Mouse (Mus musculus): Measurements from ENCODE around the gene Map2. TPM values are rescaled to one million over a fixed set of nuclear protein-coding genes. Genes with fewer than 3 reads are reported as not detected.

Map2 gene
- 2.6 and 3.1 TPM in 2 replicates for polyA plus RNA-seq (2012; rRNA removed)

DNA sequence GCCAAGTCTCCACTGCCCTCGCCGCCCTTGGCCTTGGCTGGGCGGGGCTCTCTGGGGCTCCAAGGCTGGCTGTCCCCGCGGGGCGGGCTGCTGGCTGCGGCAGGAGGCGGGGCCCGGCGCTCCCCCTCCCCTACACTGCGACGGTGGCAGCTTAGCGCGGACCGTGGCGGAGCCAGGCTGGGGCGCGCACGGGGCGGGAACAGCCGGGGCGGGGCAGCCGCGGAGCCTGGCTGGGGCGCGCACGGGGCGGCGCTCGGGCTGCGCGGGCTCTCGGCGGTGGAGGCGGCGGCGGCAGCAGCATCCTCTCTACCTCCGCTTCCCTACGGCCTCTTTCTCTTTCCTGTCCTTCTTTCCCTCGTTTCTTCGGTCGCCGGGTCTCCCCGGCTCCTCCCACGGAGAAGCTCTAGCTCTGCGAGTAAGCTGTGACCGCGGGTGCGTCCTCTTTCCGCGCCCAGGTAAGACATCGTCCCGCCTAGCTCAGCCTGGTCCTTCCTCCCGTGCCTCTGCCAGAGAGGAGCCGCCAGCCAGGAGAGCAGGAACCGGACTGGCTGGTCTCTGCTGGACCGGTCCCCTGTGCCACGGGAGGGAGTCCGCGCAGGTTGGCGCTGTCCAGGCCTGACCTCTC is at the start of gene Map2:
Map2 (plus strand) TSS at position 233 of the 625 bp plus-strand sequence.
- DNase-seq (ENCODE audit: low spot score), result peak; percentile 59

DNA sequence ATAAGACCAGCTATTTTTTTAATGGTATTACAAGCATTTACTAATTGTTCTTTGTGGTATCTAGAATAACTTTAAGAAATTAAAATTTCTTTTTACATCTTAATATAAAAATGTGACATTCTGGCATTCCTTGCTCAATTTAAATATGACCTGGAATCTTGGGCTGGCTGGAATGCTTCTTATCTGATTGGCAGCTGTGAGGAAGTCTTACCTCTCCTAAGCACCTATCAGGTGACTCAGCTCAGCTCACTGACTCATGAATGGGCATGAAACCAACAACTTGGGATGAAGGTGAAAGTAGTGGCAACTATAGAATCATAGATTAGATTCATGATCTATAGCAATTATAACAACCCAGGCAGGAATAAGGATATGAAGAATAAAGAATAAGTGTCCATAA is 42.1 kb upstream of the Map2 start:
- DNase-seq (ENCODE audit: low spot score), result no peak

DNA sequence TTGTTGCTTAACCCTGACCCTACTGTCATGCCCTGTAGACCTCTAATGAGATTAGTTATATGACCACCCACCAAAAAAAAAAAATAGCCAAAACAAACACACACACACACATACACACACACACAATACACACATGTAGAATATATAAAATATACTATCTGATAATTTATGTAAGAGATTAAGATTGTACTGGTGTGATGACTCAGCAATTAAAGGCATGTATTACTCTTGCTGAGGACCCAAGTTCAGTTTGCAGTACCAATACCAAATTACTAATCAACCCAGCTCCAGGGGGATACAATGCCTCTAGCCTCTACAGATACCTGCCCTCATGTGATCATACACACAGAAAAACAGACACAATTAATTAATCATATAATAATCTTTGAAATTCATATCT is 39.7 kb upstream of the Map2 start:
- DNase-seq (ENCODE audit: low spot score), result no peak

DNA sequence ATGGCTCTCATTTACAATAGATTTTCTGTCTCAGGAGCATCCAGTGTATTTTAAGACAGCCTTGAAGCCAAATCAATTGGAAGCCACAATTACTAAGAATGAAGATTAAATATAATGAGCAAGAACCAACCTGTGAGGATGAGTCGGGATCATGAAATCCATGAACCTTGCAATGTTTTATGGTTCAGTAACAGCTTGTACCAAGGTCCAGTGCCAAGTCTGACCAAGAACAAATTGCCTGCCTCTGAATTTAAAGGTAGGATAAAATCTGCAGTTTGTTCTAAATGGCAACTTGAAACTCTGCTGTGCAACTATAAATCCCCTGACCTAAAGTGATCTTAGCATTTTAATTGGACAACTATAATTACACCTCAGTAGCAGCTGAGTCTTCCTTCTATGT is 34.4 kb upstream of the Map2 start:
- no peak for DNase-seq (ENCODE audit: low spot score)

DNA sequence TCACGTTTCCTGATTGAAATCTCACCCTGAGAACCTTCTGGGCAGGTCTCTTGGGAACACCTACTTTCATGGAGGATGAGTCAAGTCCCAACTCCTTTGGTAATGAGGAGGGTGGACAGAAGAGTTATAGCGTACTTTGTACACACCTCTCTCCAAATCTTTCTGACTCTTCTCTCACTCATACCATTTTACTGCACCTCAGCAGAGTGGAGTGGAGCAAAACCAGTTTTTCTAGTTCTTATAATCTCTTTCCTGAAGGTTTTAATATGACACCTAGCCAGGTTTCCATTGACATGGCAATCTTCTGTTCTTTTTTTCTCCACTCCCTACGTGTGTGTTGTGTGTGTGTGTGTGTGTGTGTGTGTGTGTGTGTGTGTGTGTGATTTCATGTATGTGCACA is 29.9 kb upstream of the Map2 start:
- DNase-seq (ENCODE audit: low spot score), result no peak

DNA sequence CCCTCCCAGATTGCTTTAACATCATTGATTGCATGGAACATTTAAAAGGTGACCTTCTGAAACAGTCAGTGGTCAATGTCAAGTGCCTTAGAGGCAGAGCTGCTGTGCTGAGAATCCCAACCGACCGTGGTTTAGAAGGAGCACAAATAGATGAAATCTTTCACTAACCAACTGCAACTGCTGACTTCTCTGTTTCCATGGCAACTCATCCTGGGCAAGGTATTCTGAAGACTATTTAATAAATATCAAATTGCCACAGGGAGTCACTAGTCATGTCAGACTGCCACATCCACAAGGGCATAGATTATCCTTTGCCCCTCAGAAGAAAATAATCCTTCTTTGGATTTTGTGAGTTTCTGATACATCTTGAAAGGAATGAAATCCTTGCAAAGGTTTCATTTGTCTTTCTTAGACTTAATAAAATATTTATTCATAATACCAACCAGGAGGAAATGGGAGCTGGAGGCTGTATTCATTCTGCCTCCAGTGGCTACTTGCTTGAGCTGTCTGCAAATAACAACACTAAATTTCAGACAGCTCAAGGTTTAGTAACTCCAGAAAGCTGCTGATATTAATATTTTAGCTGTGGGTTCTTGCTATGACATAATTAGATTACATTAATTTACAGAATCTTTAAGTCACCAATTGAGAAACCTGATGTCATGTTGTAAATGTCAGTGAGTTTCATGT is 26.1 kb upstream of the Map2 start:
- no peak for DNase-seq (ENCODE audit: low spot score)

DNA sequence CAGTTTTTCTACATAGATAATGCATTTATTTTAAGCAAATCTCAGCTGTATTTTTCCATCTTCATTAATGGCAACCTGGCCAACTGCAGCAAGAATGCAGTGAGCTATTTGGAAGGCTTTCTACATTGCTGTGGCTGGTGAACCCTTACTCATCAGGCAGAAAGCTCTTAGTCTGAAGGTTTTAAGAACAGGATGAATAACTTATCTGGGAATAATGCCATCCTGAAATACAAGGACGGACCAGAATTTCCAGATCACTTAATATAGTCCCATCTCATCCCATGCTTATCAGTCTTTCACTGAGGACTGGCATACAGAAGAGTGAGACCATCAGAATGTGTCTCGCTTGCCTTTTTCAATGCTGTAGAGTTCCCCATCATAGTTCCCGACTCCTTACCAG is 24.3 kb upstream of the Map2 start:
- no peak for DNase-seq (ENCODE audit: low spot score)

DNA sequence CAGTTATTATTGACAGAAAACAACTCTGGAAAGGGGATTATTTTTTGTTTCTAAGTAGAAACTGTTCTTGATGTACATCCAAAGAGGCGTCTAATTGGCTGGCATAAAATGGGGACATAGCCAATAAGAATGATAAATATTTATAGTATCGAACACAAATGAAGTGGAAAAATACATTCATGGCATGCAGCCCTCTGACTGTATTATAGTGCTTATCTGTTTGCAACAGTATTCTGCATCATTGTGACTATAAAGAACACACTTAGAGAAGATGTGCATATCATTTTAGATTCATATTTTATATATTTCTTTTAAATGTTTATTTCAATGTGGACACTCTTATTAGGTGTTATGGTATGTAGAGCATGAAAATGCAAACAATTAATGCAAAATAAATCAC is 17.9 kb upstream of the Map2 start:
- no peak for DNase-seq (ENCODE audit: low spot score)

DNA sequence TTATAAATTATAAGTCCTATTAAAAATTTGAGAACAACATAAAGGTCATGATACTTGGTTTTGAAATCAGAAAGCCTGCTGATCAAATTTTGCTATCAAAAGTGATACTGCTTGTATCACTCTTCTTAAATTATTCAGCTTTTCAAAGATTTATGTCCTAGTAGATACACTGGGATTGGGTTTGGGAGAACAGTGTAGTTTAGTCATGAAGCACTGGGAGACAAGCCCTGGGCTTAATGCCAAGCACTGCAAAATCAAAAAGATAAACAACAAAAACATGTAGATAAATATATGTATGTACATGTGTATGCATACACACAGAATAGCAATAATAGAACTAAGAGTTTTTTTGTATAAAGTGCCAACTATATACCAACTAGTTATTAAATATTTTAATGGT is 17.5 kb upstream of the Map2 start:
- no peak for DNase-seq (ENCODE audit: low spot score)

DNA sequence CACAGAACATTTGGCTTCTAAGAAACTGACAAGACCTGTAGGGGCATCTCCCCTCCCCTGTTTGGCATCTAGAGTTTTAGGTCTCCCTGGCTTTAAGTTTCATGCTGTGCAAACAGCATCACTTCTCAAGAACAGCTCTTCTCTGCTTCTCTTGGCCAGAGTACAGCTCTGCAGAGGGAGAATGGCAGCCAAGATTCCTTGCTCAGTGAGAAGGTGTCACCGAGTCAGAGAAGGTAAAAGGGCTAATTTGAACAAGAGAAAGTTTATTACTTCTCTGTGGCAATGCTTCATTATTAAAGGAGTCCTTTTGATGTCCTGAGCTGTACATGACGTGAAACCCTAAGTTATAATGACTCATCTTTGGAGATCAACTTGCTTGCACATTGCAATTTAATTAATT is 10.4 kb upstream of the Map2 start:
- DNase-seq (ENCODE audit: low spot score), result no peak

DNA sequence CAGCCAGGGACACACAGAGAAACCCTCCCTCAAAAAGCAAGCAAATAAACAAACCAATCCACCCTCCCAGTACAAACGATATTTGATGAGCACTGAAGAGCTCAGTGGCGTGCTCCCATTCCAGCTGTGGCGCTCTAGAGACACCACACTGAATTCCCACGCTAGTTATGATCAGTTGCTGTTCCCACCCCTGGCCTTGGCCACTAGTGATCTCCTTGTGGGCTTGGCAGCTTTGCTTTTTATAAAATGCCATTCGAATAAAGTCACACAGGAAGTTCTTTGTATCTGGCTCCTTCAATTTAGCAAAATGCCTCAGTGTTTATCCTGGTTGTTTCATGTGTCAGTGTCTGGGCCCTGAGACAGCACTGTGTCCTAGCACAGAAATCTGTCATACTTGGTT is 6.4 kb upstream of the Map2 start:
- no peak for DNase-seq (ENCODE audit: low spot score)

DNA sequence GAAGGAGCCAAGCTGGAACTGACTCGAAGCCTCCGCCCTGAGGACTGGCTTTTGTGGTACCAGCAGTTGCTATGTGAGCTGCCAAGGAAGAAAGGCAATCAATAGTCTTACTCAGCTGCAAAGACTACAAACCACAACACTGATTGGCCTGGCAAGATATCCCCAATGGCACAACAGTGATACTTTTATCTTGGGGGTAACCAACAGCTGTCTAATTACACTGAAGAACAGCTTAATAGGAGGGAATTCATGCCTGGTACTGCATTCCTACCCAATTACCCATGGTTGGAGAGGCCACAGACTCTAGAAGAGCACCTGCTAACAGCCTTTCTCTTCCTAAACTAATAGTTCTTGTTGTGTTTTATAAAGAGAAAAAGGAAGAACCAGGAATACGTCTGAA is 2.9 kb upstream of the Map2 start:
- no peak for DNase-seq (ENCODE audit: low spot score)

DNA sequence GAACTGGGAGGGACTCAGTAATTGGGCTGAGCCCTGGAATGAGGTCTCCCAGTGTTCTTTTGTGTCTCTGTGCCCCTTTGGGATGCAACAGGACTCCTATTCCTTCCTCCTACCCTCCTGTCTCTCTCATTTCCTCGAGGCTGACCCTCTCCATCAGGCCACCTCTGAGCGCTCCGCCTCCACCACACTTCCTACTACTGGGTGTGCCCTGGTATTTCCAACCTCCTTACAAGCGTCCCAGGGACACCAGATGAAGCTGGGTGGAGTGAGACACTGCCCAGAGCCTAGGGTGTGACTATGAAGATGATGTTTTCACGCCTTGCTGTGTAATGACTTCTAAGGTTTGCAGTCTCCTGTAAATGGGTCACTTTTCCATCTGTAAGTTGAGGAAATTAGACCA is 1.4 kb upstream of the Map2 start:
- no peak for DNase-seq (ENCODE audit: low spot score)

DNA sequence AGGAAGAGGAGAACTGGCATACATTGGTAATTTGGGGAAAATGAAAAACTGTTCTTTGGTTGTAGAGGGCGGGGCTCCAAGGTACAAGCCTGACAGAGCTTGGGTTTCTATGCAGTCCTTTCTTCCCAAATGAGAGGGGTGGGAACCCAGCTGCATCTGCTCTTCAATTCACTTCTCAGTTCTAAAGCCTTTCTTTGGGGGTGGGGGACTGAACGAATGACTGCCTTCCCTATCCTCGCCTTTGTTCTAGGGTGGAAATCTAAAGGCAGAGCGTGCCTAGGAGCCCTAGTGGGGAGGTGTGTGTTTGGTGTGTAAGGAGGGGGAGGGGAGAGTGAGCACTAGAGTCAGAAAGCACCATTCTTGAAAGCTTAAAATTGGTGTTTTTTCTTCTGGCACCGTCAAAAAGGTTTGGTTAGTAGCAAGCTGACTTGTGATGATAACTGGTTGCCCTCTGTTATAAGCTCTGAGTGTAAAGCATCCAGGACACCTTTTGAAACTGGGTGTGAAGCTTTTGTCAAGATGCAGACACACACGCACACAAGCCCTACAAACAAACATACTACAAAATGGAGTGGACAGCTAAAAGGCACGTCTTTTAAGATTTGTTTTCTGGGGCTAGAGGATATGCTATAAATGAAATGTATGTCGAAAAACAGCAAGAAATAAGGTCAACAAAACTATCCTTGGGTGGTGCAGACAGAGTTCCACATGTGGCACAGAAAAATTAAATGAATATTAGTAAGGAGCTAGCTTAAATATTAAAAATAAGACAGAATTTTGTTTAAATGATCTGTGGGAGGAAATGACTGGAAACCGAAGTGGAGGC is 1.2 kb downstream of the Map2 start:
- no peak for DNase-seq (ENCODE audit: low spot score)

DNA sequence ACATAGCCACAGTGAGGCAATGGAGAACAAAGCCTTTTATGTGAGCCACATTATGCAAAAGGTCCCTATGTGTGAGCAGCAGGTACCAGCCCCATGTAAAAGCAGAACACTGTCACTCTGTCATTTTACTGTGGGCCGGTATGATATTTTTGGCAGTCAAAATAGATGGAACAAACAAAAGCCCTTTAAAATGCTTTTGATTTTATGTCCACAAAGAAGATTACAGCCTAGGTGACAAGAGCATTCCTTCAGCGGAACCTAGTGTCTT is 1.7 kb downstream of the Map2 start:
- DNase-seq (ENCODE audit: low spot score), result no peak

DNA sequence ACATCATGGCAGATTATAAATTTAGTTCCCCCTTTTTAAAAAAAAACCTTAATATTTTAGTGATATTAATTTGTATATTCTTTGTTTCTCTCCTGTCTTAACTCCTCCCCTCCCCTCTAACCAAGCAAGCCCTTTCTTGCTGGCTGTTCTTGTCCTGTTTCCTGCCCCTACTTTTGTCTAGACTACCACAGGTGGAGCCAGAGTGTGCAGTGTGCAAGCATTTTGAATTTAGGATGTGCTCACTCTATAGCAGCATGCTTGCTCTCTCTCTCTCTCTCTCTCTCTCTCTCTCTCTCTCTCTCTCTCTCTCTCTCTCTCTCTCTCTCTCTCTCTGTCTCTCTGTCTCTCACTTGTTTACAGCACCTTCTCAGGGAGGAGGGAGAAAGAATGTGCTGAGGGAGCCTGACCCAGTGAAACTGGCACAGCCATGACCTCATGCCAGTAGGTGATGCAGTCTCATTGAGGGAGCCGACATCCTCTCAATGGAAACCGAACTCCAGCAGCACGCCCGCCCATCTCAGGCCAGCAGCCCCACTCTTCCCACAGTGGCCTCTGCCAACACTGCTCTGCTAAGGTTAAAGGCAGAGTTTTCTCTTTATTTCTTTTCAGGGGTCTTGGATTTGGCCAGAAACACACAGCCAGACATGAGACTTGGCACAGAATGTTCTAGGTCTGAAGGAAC is 2.6 kb downstream of the Map2 start:
- no peak for DNase-seq (ENCODE audit: low spot score)

DNA sequence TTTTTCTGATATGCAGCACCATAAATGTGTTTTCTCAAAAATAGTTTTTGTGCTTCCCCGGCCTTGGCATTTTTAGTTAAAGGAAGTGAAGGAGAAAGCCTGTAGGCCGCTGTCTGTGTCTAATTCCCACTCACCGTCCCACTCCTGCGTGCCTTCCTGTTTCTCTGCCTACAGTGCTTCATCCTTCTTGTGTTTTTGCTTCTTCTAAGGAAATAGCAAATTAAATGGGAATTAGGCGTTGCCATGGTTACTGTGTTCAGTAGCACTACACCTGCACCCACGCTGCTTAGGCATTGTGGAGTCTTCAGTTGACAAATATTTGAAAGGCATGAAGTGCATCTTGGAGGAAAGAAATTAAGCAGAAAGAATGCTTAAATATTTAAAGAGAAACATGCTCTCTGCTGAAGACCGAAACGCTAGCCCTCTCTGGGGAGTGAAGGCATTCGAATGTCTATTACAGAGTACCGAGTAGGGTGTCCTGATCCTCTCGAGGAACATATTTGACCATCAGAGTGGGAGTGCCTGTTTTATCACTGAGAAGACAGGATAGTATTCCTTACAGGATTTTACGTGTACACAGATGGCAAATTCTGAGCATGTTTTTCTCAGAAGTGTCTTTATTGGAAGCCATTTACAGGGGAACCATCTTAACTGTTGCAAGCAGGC is 12.1 kb downstream of the Map2 start:
- no peak for DNase-seq (ENCODE audit: low spot score)

DNA sequence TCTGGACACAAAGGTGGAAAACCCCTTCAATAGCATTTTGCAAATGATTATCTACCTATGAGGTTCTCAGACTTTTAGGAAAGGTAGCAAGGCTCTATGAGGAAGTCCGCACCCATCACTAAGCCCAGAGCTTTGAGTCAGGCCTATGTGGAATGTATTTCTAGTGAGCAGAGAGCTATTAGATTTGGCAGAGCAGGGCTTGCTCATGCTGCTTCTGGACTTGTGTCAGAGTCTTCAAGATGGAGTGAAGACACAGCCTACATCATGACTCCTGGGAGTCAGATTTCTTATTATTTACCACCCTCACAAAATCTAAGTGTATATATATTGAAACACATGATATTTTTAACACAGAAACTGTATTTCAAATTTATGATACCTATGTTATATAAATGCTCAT is 17.3 kb downstream of the Map2 start:
- no peak for DNase-seq (ENCODE audit: low spot score)

DNA sequence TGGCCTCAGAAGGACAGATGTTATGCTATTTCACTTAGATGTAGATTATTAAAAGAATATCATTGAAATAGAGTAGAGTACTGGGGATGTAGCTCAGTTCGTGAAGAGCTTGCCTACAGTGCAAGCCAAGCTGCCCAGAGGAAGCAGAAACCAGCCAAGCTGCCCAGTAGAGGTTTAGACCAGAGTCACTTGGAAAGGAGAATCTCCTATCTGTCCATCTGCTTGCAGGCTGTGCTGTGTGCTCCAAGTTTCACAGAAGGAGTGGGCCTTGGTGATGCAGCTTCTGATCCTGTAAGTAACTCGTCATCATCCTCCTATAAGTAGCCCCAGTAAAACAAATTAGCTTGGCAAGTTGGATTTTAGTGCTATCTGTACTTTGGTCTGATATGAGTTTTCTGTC is 17.8 kb downstream of the Map2 start:
- no peak for DNase-seq (ENCODE audit: low spot score)

DNA sequence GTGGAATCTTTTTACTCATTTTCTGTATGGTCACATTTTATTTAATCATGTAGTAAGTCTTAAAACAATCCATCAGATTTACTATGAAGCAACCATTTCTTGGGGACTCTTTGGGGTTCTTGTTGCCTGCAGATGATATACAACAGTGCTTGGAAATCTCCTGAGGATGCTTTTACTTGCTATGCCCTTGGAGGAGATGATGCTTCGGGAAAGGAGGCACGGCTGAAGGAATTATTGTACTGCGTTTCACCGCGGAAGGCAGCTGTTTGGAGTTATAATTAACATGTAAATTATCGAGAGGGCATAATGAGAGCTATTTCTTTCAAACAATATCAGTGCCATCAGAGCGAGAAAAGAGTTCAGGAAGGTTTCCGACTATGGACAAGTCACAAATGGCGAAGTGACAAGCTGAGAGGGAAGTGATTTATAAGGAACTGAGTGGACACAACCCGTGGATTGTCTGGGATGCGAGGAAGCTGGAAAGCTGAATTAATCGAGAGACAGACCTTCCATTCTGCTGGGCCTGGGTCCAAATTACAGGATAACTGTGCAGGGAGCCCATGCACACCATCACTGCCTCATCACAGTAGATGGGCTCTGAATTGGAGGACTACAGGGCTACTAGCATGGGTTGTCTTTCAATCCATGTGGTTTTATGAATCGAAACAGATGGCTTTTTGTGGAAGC is 20.1 kb downstream of the Map2 start:
- DNase-seq (ENCODE audit: low spot score), result no peak

DNA sequence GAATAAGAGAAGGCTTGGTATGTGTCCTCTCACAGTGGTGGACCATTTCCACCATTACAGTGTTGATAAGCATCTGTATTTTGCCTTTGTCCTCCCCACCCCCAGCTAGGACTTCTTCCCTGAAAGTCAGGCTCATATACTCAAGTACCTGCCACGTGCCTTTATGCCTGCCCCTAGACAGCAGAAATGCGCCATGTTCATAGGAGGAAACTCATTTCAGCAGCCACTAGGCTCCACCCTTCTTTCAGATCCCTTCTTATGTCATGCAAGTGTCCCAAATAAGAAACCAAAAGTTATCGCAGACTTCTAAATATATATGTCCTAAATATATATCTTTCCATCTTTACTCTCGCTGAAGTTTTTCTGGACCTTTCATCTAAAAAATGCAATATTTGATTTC is 21.2 kb downstream of the Map2 start:
- DNase-seq (ENCODE audit: low spot score), result no peak

DNA sequence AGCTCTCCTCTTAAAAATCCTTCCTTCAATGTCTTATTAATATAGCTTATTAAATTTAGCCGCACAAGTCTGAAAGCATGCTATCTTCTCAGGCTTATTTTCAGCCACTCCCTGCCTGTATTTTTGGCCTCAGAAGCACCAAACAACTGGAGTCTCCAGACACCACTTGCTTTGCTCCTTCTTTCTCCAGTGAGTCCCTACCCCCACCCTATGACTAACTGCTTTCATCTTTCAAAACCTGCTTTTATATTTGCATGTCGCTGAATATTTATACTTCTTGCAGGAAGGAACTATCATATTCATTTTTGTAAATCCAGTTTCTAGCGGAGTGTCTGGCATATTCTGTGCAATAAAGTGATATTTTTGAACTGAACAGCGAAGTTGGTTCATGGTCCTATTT is 21.6 kb downstream of the Map2 start:
- DNase-seq (ENCODE audit: low spot score), result no peak

All from urinary bladder, adult 2 months (tissue).